Mouse (Mus musculus): ENCODE data around the gene Rftn1. TPM values are rescaled to one million over a fixed set of nuclear protein-coding genes. Genes with fewer than 3 reads are reported as not detected.

The Rftn1 gene
- polyA plus RNA-seq, 1 experiment from 2014 or later, result 11.9 TPM

GRCm38 (mm10) chr17:50229534-50229933 is 39.1 kb upstream of the Rftn1 start:
- Histone ChIP-seq H3K4me1 (ENCODE audit: control insufficient read depth, insufficient read depth, low read length) (no peaks in the 10 kb centered on the region), H3K27me3 (ENCODE audit: control insufficient read depth, insufficient read depth, low read length) (no peaks in the 10 kb centered on the region), H3K9ac (ENCODE audit: low read depth, low read length) (no peak overlapping the region), H3K9me3 (ENCODE audit: control insufficient read depth, low read length) (no peaks in the 10 kb centered on the region), H3K4me2 (replicated peaks; ENCODE audit: low read depth, low read length) (no peak overlapping the region), H3K36me3 (ENCODE audit: control insufficient read depth, insufficient read depth, low read length) (no peaks in the 10 kb centered on the region), H3K27ac (ENCODE audit: low read depth, low read length) (no peak overlapping the region), H3K4me3 (ENCODE audit: low read length) (no peak overlapping the region)
- WGBS, result 61% methylated on average over 4 of the region's 4 CpGs
- ATAC-seq (ENCODE audit: low FRiP score, low TSS enrichment), result no peak

DNA sequence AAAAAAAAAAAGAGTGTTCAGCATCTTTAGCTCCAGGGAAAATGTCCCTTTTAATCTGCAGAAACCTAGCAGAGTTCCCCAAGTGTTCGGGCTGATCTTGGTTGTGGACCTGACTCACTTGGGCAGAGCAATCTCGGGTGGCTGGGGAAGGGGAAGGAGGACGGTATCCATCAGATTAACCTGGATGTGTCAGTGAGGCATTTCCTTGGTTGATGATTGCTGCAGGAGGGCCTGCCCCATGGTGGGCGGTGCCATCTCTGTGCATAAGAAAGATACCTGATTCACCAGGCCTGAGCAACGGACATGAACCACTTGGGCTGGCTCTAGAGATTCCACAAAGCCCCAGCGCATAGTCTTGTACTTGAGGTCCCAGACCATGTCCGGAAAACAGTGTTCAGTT is 36.9 kb upstream of the Rftn1 start:
- no peak for ATAC-seq (ENCODE audit: low FRiP score, low TSS enrichment)
- WGBS, result 66% methylated on average over 7 of the region's 7 CpGs

GRCm38 (mm10) chr17:50224718-50225117 is 34.2 kb upstream of the Rftn1 start:
- Histone ChIP-seq H3K36me3 (ENCODE audit: control insufficient read depth, insufficient read depth, low read length) (no peaks in the 10 kb centered on the region), H3K27ac (ENCODE audit: low read depth, low read length) (no peak overlapping the region), H3K4me1 (ENCODE audit: control insufficient read depth, insufficient read depth, low read length) (peaks cover 7% of the 10 kb centered on the region; the same call in 1 of the 2 replicates), H3K9me3 (ENCODE audit: control insufficient read depth, low read length) (no peaks in the 10 kb centered on the region), H3K4me3 (ENCODE audit: low read length) (no peak overlapping the region), H3K4me2 (replicated peaks; ENCODE audit: low read depth, low read length) (no peak overlapping the region), H3K9ac (ENCODE audit: low read depth, low read length) (no peak overlapping the region), H3K27me3 (ENCODE audit: control insufficient read depth, insufficient read depth, low read length) (no peaks in the 10 kb centered on the region)
- no peak for ATAC-seq (ENCODE audit: low FRiP score, low TSS enrichment)
- 66% methylated on average over 5 of the region's 5 CpGs for WGBS

More for the DNA sequence above, 36.9 kb upstream of the Rftn1 start:
- no peak overlapping the region for H3K4me2 ChIP-seq (replicated peaks; ENCODE audit: low read depth, low read length)
- H3K9ac ChIP-seq (ENCODE audit: low read depth, low read length), result no peak overlapping the region
- H3K27ac ChIP-seq (ENCODE audit: low read depth, low read length), result no peak overlapping the region
- H3K4me1 ChIP-seq (ENCODE audit: control insufficient read depth, insufficient read depth, low read length), result peaks cover 7% of the 10 kb centered on the region; the same call in 1 of the 2 replicates
- no peaks in the 10 kb centered on the region for H3K27me3 ChIP-seq (ENCODE audit: control insufficient read depth, insufficient read depth, low read length)
- H3K9me3 ChIP-seq (ENCODE audit: control insufficient read depth, low read length), result no peaks in the 10 kb centered on the region
- no peak overlapping the region for H3K4me3 ChIP-seq (ENCODE audit: low read length)
- H3K36me3 ChIP-seq (ENCODE audit: control insufficient read depth, insufficient read depth, low read length), result no peaks in the 10 kb centered on the region

DNA sequence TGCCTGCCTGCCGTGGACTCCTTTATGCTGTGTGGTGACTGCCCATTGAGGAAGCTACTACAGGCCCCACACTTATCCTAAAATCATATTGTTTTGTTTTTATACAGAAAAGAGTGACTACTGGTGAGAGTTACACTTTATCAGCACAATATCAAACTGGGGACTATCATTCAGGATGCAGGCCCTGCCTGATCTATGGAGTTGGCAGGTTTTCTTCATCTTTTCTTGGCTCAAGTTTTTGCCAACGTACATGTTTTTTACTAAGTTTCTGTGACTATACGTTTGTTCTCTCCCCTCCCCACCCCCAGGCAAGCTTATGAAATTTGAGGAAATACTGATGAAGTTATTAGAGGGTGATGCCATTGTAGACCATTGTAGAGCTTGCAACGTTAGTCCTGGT is 27.5 kb upstream of the Rftn1 start:
- H3K4me2 ChIP-seq (replicated peaks; ENCODE audit: low read depth, low read length), result no peak overlapping the region
- H3K4me1 ChIP-seq (ENCODE audit: control insufficient read depth, insufficient read depth, low read length), result no peaks in the 10 kb centered on the region
- 77% methylated on average over 4 of the region's 4 CpGs for WGBS
- no peak for ATAC-seq (ENCODE audit: low FRiP score, low TSS enrichment)
- H3K36me3 ChIP-seq (ENCODE audit: control insufficient read depth, insufficient read depth, low read length), result no peaks in the 10 kb centered on the region
- no peaks in the 10 kb centered on the region for H3K9me3 ChIP-seq (ENCODE audit: control insufficient read depth, low read length)
- no peak overlapping the region for H3K4me3 ChIP-seq (ENCODE audit: low read length)
- no peak overlapping the region for H3K9ac ChIP-seq (ENCODE audit: low read depth, low read length)
- no peaks in the 10 kb centered on the region for H3K27me3 ChIP-seq (ENCODE audit: control insufficient read depth, insufficient read depth, low read length)
- no peak overlapping the region for H3K27ac ChIP-seq (ENCODE audit: low read depth, low read length)

GRCm38 (mm10) chr17:50215104-50215503 is 24.6 kb upstream of the Rftn1 start:
- WGBS, result 86% methylated on average over 6 of the region's 6 CpGs
- H3K4me1 ChIP-seq (ENCODE audit: control insufficient read depth, insufficient read depth, low read length), result no peaks in the 10 kb centered on the region

DNA sequence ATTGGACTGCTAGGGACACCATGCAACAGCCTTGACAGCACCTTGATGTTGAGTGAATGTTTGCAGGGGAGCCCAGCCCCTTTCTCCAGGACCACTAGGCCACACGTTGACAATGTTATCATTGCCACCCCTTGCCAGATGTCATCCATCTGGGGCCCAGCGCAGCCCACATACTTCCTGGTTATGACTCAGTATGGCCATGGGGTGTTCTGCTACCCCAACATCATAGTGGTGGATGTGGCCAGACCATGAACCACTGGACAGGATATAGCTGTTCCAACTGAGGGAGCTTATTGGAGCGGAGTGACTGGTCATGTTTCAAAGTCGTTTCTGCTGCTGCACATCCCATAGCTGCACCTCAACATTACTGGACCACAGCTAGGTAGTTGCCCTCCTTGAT is 22.6 kb upstream of the Rftn1 start:
- WGBS, result 79% methylated on average over 4 of the region's 4 CpGs

More at GRCm38 (mm10) chr17:50215104-50215503, 24.6 kb upstream of the Rftn1 start:
- no peak for ATAC-seq (ENCODE audit: low FRiP score, low TSS enrichment)
- Histone ChIP-seq H3K27ac (ENCODE audit: low read depth, low read length) (no peak overlapping the region), H3K27me3 (ENCODE audit: control insufficient read depth, insufficient read depth, low read length) (no peaks in the 10 kb centered on the region), H3K36me3 (ENCODE audit: control insufficient read depth, insufficient read depth, low read length) (no peaks in the 10 kb centered on the region), H3K9me3 (ENCODE audit: control insufficient read depth, low read length) (no peaks in the 10 kb centered on the region), H3K4me2 (replicated peaks; ENCODE audit: low read depth, low read length) (no peak overlapping the region), H3K4me3 (ENCODE audit: low read length) (no peak overlapping the region), H3K9ac (ENCODE audit: low read depth, low read length) (no peak overlapping the region)

DNA sequence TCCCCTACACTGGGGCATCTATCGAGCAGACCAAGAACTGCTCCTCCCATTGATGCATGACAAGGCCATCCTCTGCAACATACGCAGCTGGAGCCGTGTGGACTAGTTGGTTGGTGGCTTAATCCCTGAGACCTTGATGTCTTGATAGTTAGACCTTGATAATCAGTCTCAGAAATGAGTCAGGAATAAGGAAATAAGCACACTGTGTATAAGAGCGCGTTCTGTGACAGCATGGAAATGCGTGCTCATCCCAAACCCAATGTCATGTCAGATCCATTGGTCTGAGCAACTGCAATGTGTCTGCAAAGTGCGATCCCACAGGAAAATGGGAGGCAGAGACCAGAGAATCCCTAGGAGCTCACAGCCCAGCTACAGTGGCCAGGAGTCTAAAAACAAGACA is 21.3 kb upstream of the Rftn1 start:
- Histone ChIP-seq H3K36me3 (ENCODE audit: control insufficient read depth, insufficient read depth, low read length) (no peaks in the 10 kb centered on the region), H3K27ac (ENCODE audit: low read depth, low read length) (no peak overlapping the region), H3K4me2 (replicated peaks; ENCODE audit: low read depth, low read length) (no peak overlapping the region), H3K9ac (ENCODE audit: low read depth, low read length) (no peak overlapping the region), H3K4me1 (ENCODE audit: control insufficient read depth, insufficient read depth, low read length) (no peaks in the 10 kb centered on the region), H3K9me3 (ENCODE audit: control insufficient read depth, low read length) (no peaks in the 10 kb centered on the region), H3K27me3 (ENCODE audit: control insufficient read depth, insufficient read depth, low read length) (no peaks in the 10 kb centered on the region), H3K4me3 (ENCODE audit: low read length) (no peak overlapping the region)
- no peak for ATAC-seq (ENCODE audit: low FRiP score, low TSS enrichment)
- WGBS, result 91% methylated on average over 7 of the region's 7 CpGs

More for the DNA sequence above, 22.6 kb upstream of the Rftn1 start:
- no peaks in the 10 kb centered on the region for H3K36me3 ChIP-seq (ENCODE audit: control insufficient read depth, insufficient read depth, low read length)
- no peaks in the 10 kb centered on the region for H3K27me3 ChIP-seq (ENCODE audit: control insufficient read depth, insufficient read depth, low read length)
- H3K4me2 ChIP-seq (replicated peaks; ENCODE audit: low read depth, low read length), result no peak overlapping the region
- no peaks in the 10 kb centered on the region for H3K9me3 ChIP-seq (ENCODE audit: control insufficient read depth, low read length)
- H3K4me1 ChIP-seq (ENCODE audit: control insufficient read depth, insufficient read depth, low read length), result no peaks in the 10 kb centered on the region
- H3K4me3 ChIP-seq (ENCODE audit: low read length), result no peak overlapping the region
- no peak overlapping the region for H3K27ac ChIP-seq (ENCODE audit: low read depth, low read length)
- ATAC-seq (ENCODE audit: low FRiP score, low TSS enrichment), result no peak
- H3K9ac ChIP-seq (ENCODE audit: low read depth, low read length), result no peak overlapping the region

GRCm38 (mm10) chr17:50209831-50210230 is 19.4 kb upstream of the Rftn1 start:
- Histone ChIP-seq H3K4me2 (replicated peaks; ENCODE audit: low read depth, low read length) (no peak overlapping the region), H3K27ac (ENCODE audit: low read depth, low read length) (no peak overlapping the region), H3K27me3 (ENCODE audit: control insufficient read depth, insufficient read depth, low read length) (no peaks in the 10 kb centered on the region), H3K4me3 (ENCODE audit: low read length) (no peak overlapping the region), H3K4me1 (ENCODE audit: control insufficient read depth, insufficient read depth, low read length) (no peaks in the 10 kb centered on the region), H3K36me3 (ENCODE audit: control insufficient read depth, insufficient read depth, low read length) (no peaks in the 10 kb centered on the region), H3K9me3 (ENCODE audit: control insufficient read depth, low read length) (no peaks in the 10 kb centered on the region), H3K9ac (ENCODE audit: low read depth, low read length) (no peak overlapping the region)
- ATAC-seq (ENCODE audit: low FRiP score, low TSS enrichment), result no peak
- WGBS, result 86% methylated on average over 6 of the region's 6 CpGs

GRCm38 (mm10) chr17:50208137-50209045 is 17.9 kb upstream of the Rftn1 start:
- ATAC-seq (ENCODE audit: low FRiP score, low TSS enrichment), result no peak
- Histone ChIP-seq H3K27ac (ENCODE audit: low read depth, low read length) (no peak overlapping the region), H3K4me1 (ENCODE audit: control insufficient read depth, insufficient read depth, low read length) (no peaks in the 10 kb centered on the region), H3K4me2 (replicated peaks; ENCODE audit: low read depth, low read length) (no peak overlapping the region), H3K27me3 (ENCODE audit: control insufficient read depth, insufficient read depth, low read length) (no peaks in the 10 kb centered on the region), H3K36me3 (ENCODE audit: control insufficient read depth, insufficient read depth, low read length) (no peaks in the 10 kb centered on the region), H3K4me3 (ENCODE audit: low read length) (no peak overlapping the region), H3K9ac (ENCODE audit: low read depth, low read length) (no peak overlapping the region), H3K9me3 (ENCODE audit: control insufficient read depth, low read length) (no peaks in the 10 kb centered on the region)
- WGBS, result 89% methylated on average over 7 of the region's 7 CpGs
